Mouse (Mus musculus) erythroblast, embryonic 14.5 days (primary cell): ENCODE data around the gene Dkc1.

Experiments used
- GATA1 ChIP-seq: IDR thresholded peaks from 2 replicates; pipeline ENCODE4 v1.6.1; 2012; ENCODE audit warnings: low read length, inconsistent platforms, mixed read lengths
- TAL1 ChIP-seq: IDR thresholded peaks from 3 replicates; pipeline ENCODE4 v1.6.1; 2012; ENCODE audit warnings: low read length, inconsistent platforms, mixed read lengths

DNA sequence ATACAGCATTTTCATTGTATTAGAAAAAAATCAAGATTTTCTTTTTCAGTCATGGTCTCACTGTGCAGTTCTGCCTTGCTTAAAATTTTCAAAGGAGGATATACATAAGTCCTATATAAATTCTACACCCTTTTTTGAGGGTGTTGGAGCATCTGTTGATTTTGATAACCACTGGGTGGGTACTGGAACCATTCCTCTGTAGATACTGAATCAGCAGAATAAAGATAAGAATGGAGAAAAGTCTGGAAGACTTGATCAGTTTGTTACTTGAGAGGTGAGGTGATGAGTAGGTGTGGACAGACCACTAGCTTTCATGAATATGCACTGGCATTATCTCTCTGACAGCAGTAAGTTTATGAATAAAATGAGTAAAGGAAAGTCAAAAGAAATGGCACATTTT lies 19.9 kb downstream of the Dkc1 start:
- TF ChIP-seq GATA1 (no peak; the same call in 1 of the 2 replicates), TAL1 (peak; percentile 35; the same call in 1 of the 3 replicates)
